Mouse (Mus musculus): ENCODE measurements at regions not wholly inside any gene's neighbourhood (a gene's known extent, or its start where the extent isn't known, plus 50 kb on each side); places are given as distances from the start of the nearest gene placed in this dataset.

GRCm38 (mm10) chr2:131666841-131667364 lies 104.8 kb upstream of the Adra1d start:
- Histone ChIP-seq H3K27me3 (replicated peaks) (peaks cover 5% of the 10 kb centered on the region), H3K36me3 (replicated peaks; ENCODE audit: low read length) (no peaks in the 10 kb centered on the region), H3K4me3 (replicated peaks) (no peak overlapping the region), H3K4me1 (no peaks in the 10 kb centered on the region), H3K9me3 (peaks cover 12% of the 10 kb centered on the region)
- no peak for TF ChIP-seq FLI1 (IDR thresholded peaks at IDR 0.05; ENCODE audit: low read length)
- TF ChIP-seq GATA1 (IDR thresholded peaks at IDR 0.05; ENCODE audit: borderline replicate concordance, low read length), result no peak

DNA sequence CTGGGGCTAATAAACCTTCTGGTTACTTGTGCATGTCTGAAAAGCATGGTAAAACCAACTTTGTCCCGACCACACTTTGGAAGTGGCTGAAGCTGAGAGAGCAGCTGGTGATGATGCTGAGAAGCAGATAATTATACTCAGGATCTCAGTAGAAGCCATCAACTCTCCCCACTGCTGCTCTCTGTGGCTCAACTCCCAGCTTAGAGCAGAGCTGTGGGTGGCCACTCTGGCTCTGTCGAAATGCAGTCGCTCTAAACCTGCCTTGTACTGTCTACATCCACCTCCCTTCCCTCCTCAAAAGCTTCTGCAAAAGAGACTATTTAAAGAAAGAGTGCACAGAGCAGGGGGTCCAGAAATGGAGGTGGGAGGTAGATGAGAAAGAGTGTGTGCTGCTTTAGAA lies 102.5 kb upstream of the Adra1d start:
- Histone ChIP-seq H3K36me3 (replicated peaks; ENCODE audit: low read length) (no peaks in the 10 kb centered on the region), H3K9me3 (peaks cover 14% of the 10 kb centered on the region), H3K27me3 (replicated peaks) (peaks cover 8% of the 10 kb centered on the region), H3K4me3 (replicated peaks) (no peak overlapping the region), H3K4me1 (no peaks in the 10 kb centered on the region)
- TF ChIP-seq FLI1 (IDR thresholded peaks at IDR 0.05; ENCODE audit: low read length) (no peak), GATA1 (IDR thresholded peaks at IDR 0.05; ENCODE audit: borderline replicate concordance, low read length) (no peak)

- Histone ChIP-seq H3K27me3 (replicated peaks) (peaks cover 8% of the 10 kb centered on the region), H3K4me1 (no peaks in the 10 kb centered on the region), H3K36me3 (replicated peaks; ENCODE audit: low read length) (no peaks in the 10 kb centered on the region), H3K4me3 (replicated peaks) (no peak overlapping the region), H3K9me3 (peaks cover 19% of the 10 kb centered on the region)
- TF ChIP-seq FLI1 (IDR thresholded peaks at IDR 0.05; ENCODE audit: low read length) (no peak), GATA1 (IDR thresholded peaks at IDR 0.05; ENCODE audit: borderline replicate concordance, low read length) (no peak)
These were observed 101.2 kb upstream of the Adra1d start for GRCm38 (mm10) chr2:131663199-131663809.

DNA sequence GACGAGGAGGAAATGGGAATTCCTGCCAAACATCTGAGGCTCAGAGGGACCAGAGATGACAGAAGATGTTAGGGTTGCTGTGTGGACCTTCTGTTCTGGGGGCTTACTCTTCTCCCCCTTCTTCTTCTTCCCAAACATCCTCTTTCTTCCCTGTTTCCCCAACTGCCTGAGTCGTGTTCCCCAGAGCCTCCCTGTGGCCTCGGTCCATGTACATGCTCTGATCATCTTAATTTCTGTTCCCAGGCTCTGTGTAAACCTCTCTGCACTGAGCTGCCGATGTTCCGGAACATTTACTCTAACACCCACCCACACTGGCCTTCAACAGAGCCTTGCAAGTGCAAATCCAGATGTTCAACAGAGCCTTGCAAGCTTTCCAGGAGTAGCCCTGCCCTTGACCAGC lies 90.1 kb upstream of the Adra1d start:
- Histone ChIP-seq H3K27me3 (replicated peaks) (peaks cover 27% of the 10 kb centered on the region), H3K36me3 (replicated peaks; ENCODE audit: low read length) (no peaks in the 10 kb centered on the region), H3K4me1 (peaks cover 18% of the 10 kb centered on the region), H3K4me3 (replicated peaks) (no peak overlapping the region), H3K9me3 (peaks cover 7% of the 10 kb centered on the region; the same call in 1 of the 2 replicates)
- TF ChIP-seq GATA1 (IDR thresholded peaks at IDR 0.05; ENCODE audit: borderline replicate concordance, low read length), result no peak
- TF ChIP-seq FLI1 (IDR thresholded peaks at IDR 0.05; ENCODE audit: low read length), result no peak

DNA sequence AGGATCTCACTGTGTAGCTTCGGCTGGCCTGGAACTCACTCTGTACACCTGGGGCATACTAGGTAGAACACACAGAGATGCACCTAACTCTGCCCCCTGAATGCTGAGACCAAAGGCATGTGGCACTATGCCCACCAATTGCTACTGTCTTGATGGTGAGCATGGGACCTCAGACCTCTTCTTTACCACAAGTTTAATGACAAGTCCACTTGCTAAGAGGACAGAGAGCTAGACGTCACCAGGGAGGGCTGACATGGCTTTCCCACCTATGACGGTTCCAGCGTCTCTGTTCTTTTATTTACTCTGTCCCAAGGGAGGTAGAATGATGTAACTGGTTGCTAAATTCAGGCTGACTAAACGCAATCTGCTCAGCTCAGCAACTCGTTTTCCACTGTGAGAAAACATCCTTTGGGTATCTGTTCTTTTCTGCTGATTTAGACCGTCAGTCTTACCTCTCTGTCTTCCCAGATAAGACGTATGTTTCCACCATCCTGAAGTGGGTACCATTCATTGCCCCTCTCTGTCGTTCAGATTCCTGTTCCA lies 88.6 kb upstream of the Adra1d start:
- Histone ChIP-seq H3K36me3 (replicated peaks; ENCODE audit: low read length) (no peaks in the 10 kb centered on the region), H3K27me3 (replicated peaks) (peaks cover 20% of the 10 kb centered on the region), H3K9me3 (0 out of 2 replicates have a peak, but pooled peaks cover 4% of the 10 kb centered on the region), H3K4me1 (peaks cover 16% of the 10 kb centered on the region), H3K4me3 (replicated peaks) (no peak overlapping the region)
- TF ChIP-seq GATA1 (IDR thresholded peaks at IDR 0.05; ENCODE audit: borderline replicate concordance, low read length), result no peak
- TF ChIP-seq FLI1 (IDR thresholded peaks at IDR 0.05; ENCODE audit: low read length), result no peak

DNA sequence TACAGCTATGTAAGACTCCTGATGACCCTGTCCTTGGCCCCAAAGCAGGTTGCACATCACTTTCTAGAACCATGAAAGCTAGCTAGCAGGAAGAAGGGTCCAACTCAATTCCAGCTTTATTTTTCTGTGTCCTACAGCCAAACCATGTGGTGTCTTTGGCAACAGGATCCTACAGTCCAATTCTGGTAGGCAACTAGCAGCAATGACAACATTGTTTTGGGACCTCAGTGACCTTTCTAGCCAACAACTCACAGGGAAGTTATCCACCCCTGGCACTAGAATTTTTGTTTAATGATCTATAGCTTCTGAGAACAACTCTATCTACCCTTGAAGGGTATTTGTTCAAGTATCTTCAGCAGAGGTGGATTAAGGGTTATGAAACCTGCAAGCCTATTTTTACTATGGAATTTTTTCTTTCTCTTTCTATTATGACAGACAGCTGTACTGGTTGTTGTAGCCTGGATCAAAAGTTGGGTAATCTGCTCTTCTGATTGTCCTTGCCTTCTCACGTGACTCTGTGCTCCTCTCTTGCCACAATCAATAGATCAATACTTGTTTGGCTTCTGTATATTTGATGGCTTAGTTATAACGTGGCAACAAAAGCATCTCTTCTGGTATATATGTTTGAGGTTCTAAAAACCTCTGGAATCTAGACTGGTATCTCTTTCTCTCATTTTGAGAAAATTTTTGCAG lies 82.2 kb upstream of the Adra1d start:
- peaks cover 9% of the 10 kb centered on the region for H3K27me3 ChIP-seq (replicated peaks)
- no peak overlapping the region for H3K4me3 ChIP-seq (replicated peaks)
- H3K4me1 ChIP-seq, result no peaks in the 10 kb centered on the region
- TF ChIP-seq GATA1 (IDR thresholded peaks at IDR 0.05; ENCODE audit: borderline replicate concordance, low read length), result no peak
- TF ChIP-seq FLI1 (IDR thresholded peaks at IDR 0.05; ENCODE audit: low read length), result no peak
- 0 out of 2 replicates have a peak, but pooled peaks cover under 1% of the 10 kb centered on the region for H3K9me3 ChIP-seq
- H3K36me3 ChIP-seq (replicated peaks; ENCODE audit: low read length), result no peaks in the 10 kb centered on the region

DNA sequence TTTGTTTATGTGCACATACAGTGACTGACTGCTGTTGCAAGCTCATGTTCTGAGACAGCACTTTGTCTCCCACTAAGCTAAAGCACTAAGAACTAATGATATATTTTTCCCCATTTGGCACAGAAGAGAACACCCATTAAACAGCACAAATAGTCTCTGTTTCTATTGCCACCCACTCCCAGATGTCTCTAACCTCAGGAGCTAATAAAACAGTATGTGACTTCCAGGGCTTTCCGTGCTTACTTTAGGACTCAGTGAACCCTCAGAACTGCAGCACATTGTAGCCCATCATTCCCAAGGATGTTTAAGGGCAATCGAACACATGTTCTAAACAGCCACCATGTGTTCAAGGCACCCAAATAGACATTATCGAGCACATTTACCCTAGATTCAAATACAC lies 80.4 kb upstream of the Adra1d start:
- H3K4me1 ChIP-seq, result no peaks in the 10 kb centered on the region
- no peaks in the 10 kb centered on the region for H3K36me3 ChIP-seq (replicated peaks; ENCODE audit: low read length)
- no peaks in the 10 kb centered on the region for H3K9me3 ChIP-seq
- peaks cover 14% of the 10 kb centered on the region for H3K27me3 ChIP-seq (replicated peaks)
- TF ChIP-seq GATA1 (IDR thresholded peaks at IDR 0.05; ENCODE audit: borderline replicate concordance, low read length) (no peak), FLI1 (IDR thresholded peaks at IDR 0.05; ENCODE audit: low read length) (no peak)
- H3K4me3 ChIP-seq (replicated peaks), result no peak overlapping the region

DNA sequence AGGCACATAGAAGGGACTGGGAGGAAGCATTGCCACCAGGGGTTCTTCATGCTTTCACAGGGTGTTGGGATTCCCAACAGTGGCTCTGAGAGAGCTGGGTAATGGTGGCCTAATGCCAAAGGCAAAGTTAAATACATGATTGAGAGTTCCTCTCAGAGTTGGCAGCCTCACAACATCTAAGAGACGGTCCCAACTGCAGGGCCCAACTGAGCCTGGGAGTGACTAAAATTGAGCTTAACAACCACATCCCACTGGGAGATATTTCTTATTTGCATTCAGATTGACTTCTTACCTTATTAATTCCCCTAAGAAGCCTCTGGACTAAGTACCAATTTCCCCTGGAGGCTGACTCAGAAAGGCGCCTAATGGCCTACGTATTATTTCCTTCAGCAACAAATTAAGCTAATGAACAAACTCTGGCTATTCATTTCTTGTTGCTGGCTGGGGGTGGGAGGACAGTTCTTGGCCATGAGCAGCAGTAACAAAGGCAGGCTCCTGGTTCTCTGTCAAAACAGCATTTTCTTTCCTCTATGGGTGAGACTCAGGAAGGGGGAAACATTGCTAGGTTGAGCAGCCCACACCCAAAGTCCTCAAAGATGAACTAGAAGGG lies 77.0 kb upstream of the Adra1d start:
- no peaks in the 10 kb centered on the region for H3K9me3 ChIP-seq
- H3K36me3 ChIP-seq (replicated peaks; ENCODE audit: low read length), result no peaks in the 10 kb centered on the region
- H3K27me3 ChIP-seq (replicated peaks), result peaks cover 19% of the 10 kb centered on the region
- H3K4me1 ChIP-seq, result peaks cover 4% of the 10 kb centered on the region; the same call in 1 of the 2 replicates
- no peak overlapping the region for H3K4me3 ChIP-seq (replicated peaks)
- TF ChIP-seq GATA1 (IDR thresholded peaks at IDR 0.05; ENCODE audit: borderline replicate concordance, low read length) (no peak), FLI1 (IDR thresholded peaks at IDR 0.05; ENCODE audit: low read length) (no peak)

- TF ChIP-seq FLI1 (IDR thresholded peaks at IDR 0.05; ENCODE audit: low read length), result no peak
- TF ChIP-seq GATA1 (IDR thresholded peaks at IDR 0.05; ENCODE audit: borderline replicate concordance, low read length), result no peak
- Histone ChIP-seq H3K36me3 (replicated peaks; ENCODE audit: low read length) (no peaks in the 10 kb centered on the region), H3K4me1 (peaks cover 4% of the 10 kb centered on the region; the same call in 1 of the 2 replicates), H3K4me3 (replicated peaks) (no peak overlapping the region), H3K9me3 (no peaks in the 10 kb centered on the region), H3K27me3 (replicated peaks) (peaks cover 16% of the 10 kb centered on the region)
These were observed 73.7 kb upstream of the Adra1d start for GRCm38 (mm10) chr2:131635791-131636190.

Data from megakaryocyte, embryonic 14.5 days (primary cell).